Mouse (Mus musculus): ENCODE data around the gene Atp5d.

DNA sequence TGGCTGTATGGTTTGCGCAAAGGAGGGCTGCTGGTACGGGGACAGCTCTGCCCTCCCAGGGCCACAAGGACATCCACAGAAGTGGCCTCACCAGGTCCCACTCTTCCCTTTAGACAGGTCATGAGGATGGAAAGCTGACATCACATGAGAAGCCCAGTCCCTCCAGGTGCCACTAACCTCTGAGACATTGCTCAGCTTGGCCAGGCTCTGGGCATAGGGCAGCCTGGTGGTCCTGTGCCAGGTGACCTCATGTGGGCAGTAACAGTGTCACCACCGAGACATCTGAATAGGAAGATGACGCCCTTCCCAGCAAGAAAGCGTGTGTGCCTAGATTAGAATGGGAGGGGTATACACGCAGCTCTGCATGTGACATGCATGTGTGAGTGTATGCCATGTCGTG is 44.1 kb downstream of the Atp5d start:
- TF ChIP-seq POLR2A (IDR thresholded peaks at IDR 0.05; ENCODE audit: borderline replicate concordance, extremely low read depth, insufficient read depth, insufficient read length, poor library complexity, severe bottlenecking) (no peak), CTCF (IDR thresholded peaks at IDR 0.05; ENCODE audit: borderline replicate concordance, extremely low read depth, insufficient read depth, insufficient read length) (no peak)

Measured in brain, embryonic 14.5 days (tissue).